Mouse (Mus musculus): Measurements from ENCODE around the gene Gata2.

The Gata2 gene

GRCm38 (mm10) chr6:88254082-88254481 is 60.4 kb downstream of the Gata2 start:
- in situ Hi-C loops (cut with MboI, MseI): no loop called here

GRCm38 (mm10) chr6:88255435-88255834 is 61.7 kb downstream of the Gata2 start:
- in situ Hi-C loops (cut with MboI, MseI): no loop called here

Measured in T-helper 1 cell (primary cell).